Mouse (Mus musculus) left cerebral cortex, postnatal 25 days (tissue): ENCODE results near the gene Paox. TPM values are rescaled to one million over a fixed set of nuclear protein-coding genes. Genes with fewer than 3 reads are reported as not detected.
"Not testable (repeated sequence)": the region's sequence is repeated elsewhere in the genome, so short reads cannot be mapped to it uniquely, and the experiment has no call there.

Experiments used
- DNase-seq, 2 experiments: peaks; one replicate each; pipeline ENCODE4 v3.0.0; 2022; ENCODE audit warnings: low spot score in 2 of 2, mixed read lengths in 1 of 2
- intact Hi-C: fragments of 180-260 bp; cut with DNase I; formaldehyde crosslinking; loops from one replicate; pipeline ENCODE4 v1.15.1; 2025
- total RNA-seq, 2 experiments: library from RNA; stranded (reverse); gene quantifications; 2 replicates each; pipeline ENCODE4 v1.2.3; 2021

The Paox gene
- total RNA-seq, 2 experiments from 2014 or later = 5.2 to 5.3 TPM

DNA sequence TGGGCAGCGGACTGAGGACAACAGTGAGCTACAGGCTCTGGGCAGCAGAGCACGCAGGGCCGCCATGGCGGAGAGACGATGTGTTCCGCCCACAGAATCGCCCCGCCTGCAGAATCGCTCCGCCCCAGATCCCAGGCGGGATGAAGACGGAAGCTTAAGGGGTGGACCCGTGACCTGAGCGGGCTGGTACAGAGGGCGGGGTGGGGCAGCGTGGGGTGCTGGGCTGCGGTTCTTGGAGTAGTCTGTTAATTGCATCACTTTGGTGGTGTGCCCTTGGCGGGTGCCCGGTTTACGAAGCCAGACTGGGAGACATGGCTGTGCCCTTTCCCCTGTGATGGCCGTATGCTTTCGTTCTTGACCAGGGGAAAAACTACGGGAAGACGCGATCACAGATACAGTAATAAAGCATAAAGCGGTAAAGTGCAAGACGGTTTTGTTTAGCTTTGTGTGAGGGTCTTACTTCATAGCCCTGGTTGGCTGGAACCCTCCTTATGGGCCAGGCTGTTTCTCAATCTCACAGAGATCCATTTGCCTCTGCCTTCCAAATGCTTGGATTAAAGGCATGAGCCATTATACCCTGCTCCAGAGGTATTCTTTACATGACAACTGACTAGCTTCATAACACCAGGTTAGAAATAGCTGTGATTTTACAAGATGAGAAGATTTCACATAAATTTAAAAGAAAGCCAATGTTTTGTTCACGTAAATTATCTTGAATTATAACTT, 893 bp downstream of the Paox start, which contains the start of gene Echs1:
Gene Echs1 (minus strand): TSS at position 148 of the 726 bp plus-strand sequence.
- intact Hi-C loops = loop anchor here (1.0 kb wide), 2 partner anchors 21 to 35 kb away; partner anchors contain the start of gene Mtg1
- peak; percentile 83 to 91 for DNase-seq

DNA sequence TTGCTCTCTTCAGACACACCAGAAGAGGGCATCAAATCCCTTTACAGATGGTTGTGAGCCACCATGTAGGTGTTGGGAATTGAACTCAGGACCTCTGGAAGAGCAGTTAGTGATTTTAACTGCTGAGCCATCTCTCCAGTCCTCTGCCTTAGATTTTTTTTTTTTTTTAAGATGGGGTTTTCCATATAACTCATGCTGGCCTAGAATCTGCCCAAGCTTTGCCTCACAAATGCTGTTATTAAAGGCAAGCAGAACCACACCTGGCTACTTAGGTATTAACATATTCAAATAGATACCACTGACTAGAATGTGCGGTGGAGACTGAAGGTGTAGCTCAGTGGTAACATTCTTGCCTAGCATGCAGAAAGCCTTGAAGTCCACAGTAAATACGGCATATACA, 4.9 kb downstream of the Paox start:
- DNase-seq = no peak
- intact Hi-C loops = no loop called here

DNA sequence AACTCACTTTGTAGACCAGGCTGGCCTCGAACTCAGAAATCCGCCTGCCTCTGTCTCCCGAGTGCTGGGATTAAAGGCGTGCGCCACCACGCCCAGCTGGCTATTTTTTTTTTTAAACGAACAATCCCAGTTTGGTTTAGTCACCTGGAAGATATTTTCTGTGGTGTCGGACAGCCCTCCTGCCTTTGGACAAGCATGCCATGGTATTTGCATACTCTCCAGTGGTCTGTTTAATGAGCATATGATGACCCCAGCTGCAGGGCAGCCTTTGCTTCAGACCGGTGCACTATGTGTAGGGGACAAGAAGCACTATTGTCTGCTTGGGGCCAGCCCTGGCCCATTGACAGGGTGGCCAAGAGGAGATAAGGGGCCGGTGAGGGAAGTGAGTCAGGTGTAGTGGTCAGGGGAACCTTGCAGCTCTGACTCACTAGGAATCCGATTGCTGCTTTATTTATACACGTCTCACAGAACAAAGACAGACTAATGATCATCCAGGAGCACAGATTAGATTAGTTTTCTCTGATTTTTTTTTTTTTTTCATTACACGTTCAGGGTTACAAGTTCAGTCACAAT, 5.8 kb downstream of the Paox start:
- intact Hi-C loops = no loop called here
- DNase-seq = no peak

DNA sequence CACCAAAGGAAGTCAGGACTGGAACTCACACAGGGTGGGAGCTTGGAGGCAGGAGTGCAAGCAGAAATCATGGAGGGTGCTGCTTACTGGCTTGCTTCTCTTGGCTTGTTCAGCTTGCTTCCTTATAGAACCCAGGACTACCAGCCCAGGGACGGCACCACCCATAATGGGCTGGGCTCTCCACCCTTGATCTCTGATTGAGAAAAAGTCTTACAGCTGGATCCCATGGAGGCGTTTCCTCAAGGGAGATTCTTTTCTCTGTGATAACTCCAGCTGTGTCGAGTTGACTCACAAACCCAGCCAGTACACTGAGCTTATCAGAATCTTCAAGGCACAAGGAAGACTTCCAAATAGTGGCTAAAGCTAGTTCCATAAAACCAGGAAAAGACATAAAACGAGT, 7.2 kb downstream of the Paox start:
- no peak for DNase-seq
- intact Hi-C loops = no loop called here

DNA sequence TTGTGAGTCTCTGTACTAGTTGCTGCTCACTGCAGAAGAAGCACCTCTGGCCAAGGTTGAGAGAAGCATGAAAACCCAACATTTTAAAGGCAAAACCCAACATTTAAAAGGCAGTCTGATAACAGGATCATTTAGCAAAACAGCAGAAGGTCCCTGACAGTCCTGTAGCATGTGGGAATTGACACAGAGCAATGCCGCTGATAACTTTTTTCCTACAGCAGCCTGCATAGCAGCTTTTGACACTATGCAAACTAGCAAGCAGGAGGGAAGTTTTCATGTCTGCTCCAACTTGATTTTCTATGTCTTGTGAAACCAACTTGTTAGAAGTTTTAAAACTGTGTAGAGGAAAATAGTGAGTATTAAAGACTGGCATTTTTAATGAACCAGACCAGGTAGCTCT, 8.8 kb downstream of the Paox start:
- DNase-seq = no peak
- intact Hi-C loops = no loop called here

DNA sequence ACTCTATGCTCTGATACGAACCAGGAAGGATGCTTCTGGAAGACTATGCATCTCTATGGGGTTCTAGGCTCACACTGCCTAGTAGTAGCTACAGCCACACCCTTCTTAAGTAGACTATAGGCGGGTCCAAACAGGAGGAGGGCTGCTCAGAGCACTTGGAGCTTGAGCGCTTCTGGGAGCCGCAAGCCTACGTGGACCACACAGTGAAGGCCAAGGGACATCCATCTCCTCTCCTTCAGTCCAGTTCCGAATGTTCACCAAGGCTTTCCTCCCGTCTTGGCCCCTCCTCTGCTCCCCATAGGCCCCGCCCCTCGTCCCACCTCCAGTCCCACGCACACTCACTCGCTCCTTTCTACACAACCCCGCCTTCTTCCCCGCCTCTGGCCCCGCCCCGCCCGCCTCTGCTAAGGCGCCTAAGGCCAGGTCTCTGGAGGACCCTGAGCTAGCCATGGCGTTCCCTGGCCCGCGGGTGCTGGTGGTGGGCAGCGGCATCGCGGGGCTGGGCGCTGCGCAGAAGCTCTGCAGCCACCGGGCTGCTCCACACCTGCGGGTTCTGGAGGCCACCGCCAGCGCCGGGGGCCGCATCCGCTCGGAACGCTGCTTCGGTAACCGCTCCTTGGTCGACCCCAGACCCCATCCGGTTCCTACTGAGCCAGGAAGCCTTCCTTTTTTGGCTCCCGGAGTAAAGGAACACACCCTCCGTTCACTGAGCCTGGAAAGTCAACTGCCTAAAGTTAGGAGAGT, 9.9 kb downstream of the Paox start:
- intact Hi-C loops = no loop called here
- DNase-seq = peak; percentile 80 to 91

DNA sequence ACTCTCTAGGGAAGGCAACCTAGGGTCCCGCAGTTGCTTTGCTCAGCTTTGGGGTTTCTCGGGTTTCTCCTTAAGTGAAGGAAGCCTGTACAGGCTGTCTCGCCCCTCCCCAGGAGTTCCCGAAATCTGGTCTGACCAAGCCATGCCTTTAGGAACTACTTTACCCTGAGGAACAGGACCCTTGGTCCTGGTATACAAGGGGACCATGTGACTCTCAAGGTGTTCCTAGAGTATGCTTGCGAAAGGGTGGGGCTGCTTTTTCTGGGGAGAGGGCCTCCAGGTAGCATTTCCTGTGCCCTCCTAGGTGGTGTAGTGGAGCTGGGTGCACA, 10.4 kb downstream of the Paox start:
- intact Hi-C loops = no loop called here
- no peak for DNase-seq

DNA sequence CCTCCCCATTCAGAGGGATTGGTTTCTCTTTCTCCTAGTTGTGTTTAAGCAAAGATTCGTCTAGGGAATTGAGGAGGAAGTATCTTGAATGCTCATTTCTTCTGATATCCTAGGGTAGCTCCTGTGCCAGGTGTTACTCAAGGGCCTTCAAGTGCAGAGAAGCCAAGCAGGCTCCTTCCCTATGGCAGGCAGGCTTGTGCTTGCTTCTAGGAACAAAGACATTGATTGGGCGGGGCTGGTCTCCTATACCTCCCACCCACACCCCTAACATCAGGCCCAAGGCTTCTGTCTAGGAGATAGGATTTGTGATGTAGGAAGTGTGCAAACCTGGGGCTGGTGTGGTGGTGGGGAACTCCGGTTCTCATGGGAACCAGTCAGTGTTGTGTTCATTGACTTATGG, 11.3 kb downstream of the Paox start:
- DNase-seq = no peak
- intact Hi-C loops = no loop called here

DNA sequence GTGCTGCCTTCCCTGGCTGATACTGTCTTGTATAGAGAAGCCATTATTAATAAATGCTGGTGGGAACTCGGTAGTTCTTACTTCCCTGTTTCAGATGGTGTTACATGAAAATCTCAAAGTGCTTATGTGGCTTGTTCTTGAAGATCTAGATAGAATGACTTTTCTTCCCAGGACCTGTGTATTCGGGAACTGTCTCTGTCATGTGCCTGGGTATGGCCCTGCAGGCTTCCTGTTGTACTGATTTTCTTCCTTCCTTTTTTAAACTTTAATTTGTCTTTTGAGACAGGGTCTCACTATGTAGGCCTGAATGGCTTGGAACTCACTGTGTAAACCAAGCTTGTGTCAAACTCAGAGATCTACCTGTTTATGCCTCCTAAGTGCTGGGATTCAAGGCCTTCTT, 12.3 kb downstream of the Paox start:
- intact Hi-C loops = no loop called here

DNA sequence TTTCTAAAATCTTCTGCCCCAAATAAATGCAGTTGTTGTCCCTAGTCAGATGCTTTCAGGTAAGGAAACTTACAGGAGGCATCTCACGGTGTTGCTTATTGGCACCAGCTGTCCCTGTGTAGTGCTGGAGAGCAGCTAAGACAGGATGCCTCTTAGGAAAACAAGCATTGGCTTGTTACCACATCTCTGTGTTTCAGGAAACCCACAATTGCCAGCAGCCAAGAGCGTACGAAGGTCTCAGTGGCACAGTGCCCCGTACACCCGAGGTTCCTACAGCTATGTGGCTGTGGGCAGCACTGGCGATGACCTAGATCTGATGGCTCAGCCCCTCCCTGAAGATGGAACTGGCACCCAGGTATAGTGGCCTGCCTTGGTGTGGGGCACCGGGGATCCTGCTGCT, 16.6 kb downstream of the Paox start:
- not testable (repeated sequence) for DNase-seq
- intact Hi-C loops = loop anchor here (10.0 kb wide), 1 partner anchor 157 kb away; the partner anchor contains the start of gene 6430531B16Rik

More for the DNA sequence above, 12.3 kb downstream of the Paox start:
- no peak for DNase-seq

DNA sequence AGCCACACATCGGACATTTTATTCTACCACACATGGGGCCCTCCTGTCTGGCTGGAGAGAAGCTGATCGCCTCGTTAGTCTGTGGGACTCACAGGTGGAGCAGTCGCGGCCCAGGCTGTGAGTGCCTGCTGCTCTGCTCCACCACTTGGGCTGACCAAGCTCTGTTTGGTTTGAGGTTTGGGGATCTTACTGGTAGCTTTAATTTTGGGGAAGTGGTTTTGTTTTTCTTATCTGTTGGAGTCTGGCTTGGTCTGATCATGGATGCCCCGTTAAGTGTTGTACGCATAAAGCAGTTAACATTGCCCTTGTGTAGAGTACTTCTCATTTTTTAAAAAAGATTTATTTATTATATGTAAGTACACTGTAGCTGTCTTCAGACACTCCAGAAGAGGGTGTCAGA, 18.4 kb downstream of the Paox start:
- intact Hi-C loops = loop anchor here (10.0 kb wide), 1 partner anchor 159 kb away; the partner anchor contains the start of gene 6430531B16Rik
- not testable (repeated sequence) for DNase-seq

DNA sequence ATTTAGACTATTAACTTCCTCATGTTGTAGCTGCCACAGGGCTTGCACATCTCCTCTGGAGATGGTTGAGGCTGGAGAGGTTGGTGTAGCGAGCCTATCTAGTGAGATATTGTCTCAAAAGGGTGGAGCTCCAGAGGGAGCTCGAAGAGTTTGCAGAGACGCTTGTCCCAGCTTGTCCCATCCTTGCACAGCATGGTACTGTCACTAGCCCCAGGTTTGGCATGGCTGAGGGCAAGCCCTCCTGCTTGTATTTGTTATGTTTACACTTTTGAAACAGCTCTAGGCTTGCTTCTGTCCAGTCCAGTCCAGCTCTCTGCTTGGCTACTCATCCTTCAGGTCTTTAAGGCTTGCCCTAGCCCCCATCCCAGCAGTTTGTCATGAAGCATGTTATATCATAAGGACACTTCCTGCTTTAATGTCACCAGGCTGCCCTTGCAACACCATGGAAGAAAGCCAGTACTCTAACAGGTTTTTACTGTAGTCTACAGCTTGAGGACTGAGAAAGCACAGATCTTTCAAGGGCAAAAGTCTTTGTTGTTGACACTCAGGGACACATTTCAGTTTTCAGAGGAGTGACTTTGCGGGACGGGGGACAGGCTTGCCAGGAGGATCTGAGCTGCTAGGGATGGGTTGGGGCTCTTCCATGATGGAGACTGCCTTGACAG, 19.6 kb downstream of the Paox start:
- intact Hi-C loops = loop anchor here (10.0 kb wide), 1 partner anchor 160 kb away; the partner anchor contains the start of gene 6430531B16Rik
- no peak for DNase-seq

DNA sequence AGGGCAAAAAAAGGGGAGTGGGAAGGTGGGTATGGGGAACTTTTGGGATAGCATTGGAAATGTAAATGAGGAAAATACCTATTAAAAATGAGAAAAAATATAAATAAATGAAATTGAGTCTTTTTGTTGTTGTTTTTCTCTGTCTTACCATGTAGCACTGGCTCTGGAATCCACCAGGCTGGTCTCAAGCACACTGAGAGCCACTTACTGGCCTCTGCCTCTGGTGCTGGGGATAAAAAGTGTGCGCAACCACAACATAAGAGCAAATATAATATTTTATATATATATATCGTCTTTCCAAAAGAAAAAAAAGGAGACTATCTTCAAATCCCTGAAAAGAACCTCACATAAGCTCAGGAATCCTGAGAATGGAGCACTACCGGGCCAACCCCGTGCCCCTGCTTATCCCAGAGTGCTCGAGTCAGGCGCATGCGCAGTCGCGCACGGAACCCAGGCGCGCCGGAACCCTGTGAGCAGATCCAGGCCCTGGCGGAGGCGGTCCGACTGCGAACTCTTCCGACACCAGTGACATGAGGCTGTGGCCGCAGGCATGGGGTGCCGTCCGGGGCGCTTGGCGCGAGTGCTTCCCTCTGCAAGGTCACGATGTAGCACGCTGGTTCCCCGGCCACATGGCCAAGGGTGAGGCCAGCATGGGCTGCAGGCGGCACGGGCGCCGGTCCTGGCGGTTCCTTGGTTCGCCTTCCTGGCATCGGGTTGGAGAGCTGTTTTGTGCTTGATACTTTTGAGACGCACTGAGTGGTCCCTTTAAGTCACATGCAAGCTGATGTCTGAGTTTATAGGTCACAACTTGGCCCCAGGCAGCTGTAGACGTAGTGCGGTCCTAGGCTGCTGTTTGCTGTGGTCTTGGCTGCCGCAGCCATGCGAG, 21.8 kb downstream of the Paox start, which contains the start of gene Mtg1:
Gene Mtg1 (plus strand): TSS at position 430 of the 886 bp plus-strand sequence.
- intact Hi-C loops = loop anchor here (1.0 to 10.0 kb wide), 2 partner anchors 21 to 163 kb away; partner anchors contain the start of genes 6430531B16Rik and Echs1
- peak; percentile 98 to 99 for DNase-seq

DNA sequence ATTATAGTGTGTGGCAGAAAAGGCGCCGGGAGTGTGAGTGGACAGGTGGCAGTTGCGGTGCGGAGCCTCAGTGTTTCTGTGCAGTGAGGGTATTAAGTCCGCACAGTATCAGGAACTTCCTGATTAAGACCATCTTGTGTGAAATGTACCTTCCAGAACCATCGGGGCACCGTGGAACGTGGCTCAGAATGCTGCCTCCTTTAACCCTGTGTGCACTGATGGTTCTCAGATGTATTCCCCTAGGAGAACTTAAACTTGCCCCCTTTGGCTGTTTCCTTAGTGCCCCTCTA, 22.4 kb downstream of the Paox start:
- intact Hi-C loops = loop anchor here (10.0 kb wide), 1 partner anchor 163 kb away; the partner anchor contains the start of gene 6430531B16Rik
- no peak for DNase-seq

DNA sequence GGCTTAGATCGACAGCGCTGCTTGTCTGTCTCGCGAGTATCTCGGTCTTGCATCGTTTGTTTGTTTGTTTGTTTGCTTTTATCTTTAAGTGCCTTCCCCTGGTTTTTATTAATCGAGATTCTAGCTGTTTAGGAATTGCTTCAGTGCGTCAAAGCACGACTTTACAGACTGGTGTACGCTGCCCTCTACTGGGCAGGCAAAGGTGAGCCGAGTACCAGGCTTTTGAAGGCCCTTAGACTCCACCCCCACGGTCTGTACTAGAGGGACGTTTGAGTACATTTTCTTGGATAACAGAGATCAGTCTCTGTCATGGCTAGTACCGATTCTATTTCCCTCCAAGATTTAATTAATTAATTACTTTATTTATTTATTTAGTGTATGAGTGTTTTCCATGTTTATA, 25.8 kb downstream of the Paox start:
- intact Hi-C loops = loop anchor here (1.0 kb wide), 1 partner anchor 63 kb away; no protein-coding TSS in a partner anchor

DNA sequence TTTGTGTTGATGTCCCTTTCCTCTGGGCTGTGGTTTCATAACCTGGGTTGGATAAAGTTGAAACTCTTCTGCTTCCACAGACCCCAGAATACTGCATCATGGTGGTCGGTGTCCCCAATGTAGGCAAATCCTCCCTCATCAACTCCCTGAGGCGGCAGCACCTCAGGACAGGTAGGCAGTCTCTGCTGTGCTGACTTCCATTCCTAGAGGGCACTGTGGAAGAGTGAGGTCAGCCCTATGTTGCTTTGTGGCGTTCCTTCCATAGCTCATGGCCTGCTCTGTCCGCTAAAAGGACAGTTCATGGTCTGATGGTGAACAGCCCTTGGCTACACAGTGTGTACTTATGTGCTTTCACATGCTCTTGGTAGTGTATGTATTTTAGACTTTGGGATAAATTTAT, 29.0 kb downstream of the Paox start:
- DNase-seq = no peak
- intact Hi-C loops = no loop called here

More for the DNA sequence above, 25.8 kb downstream of the Paox start:
- DNase-seq = peak; percentile 59 to 66

DNA sequence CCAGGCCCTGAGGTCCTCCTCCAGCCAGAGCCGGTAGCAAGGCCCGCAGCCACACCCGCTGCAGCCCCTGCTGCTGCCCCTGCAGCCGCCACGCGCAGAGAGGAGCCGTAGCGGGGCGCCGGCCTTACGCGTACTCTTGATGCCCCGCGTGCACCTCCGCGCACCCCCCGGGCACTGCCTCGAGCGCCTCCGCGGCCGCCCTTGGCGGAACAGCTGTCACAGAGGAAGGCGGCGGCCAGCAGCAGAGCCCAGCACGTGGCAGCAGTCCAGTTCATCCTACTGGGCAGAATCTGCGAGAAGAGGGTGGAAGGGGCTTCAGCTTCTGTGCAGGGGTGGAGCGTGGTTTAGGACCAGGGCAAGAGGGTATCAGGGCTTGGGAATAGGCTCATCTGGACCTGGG, 37.8 kb downstream of the Paox start:
- DNase-seq = peak; percentile 65 to 66
- intact Hi-C loops = loop anchor here (5.0 to 10.0 kb wide), 2 partner anchors 581 to 674 kb away; no protein-coding TSS in a partner anchor

DNA sequence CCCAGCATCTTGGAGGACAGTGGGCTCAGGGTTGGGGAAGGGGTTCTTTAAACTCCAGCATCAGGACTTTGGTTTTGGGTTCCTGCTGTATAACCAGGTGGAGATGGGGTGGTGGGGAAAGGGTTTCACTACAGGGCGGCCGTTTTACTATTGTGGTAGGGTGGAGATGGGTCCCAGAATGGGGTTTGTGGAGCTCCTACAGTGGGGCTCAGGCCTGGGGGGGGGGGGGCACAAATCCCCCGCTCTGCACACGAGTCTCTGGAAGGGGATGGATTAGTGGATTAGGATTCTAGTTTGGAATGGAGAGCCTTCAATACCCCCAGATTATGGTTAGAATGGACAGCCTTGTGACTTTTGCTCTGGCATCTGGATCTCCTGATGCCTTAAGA, 38.2 kb downstream of the Paox start:
- intact Hi-C loops = loop anchor here (5.0 to 10.0 kb wide), 2 partner anchors 581 to 673 kb away; no protein-coding TSS in a partner anchor
- DNase-seq = peak in 1 of 2 experiments; percentile 4
